Mouse (Mus musculus): ENCODE data around the gene Tex22.

The Tex22 gene

GRCm38 (mm10) chr12:113134502-113134901, 60.2 kb downstream of the Tex22 start:
- DNase-seq (ENCODE audit: inconsistent age in 2 of 2, low spot score in 1 of 2), result no peak

- no peak for DNase-seq (ENCODE audit: inconsistent age in 2 of 2, low spot score in 1 of 2)
Measured at GRCm38 (mm10) chr12:113135401-113135800, 61.1 kb downstream of the Tex22 start.

- DNase-seq (ENCODE audit: inconsistent age in 2 of 2, low spot score in 1 of 2), result no peak
Measured at GRCm38 (mm10) chr12:113136492-113137020, 62.3 kb downstream of the Tex22 start.

- no peak for DNase-seq (ENCODE audit: inconsistent age in 2 of 2, low spot score in 1 of 2)
Measured at GRCm38 (mm10) chr12:113137260-113138213, 63.2 kb downstream of the Tex22 start.

- DNase-seq (ENCODE audit: inconsistent age in 2 of 2, low spot score in 1 of 2), result no peak
Measured at GRCm38 (mm10) chr12:113138291-113138690, 64.0 kb downstream of the Tex22 start.
